ENCODE assay signal across 25 mouse cellular contexts in genomic region chr3:144029121-144029520, GRCm38 (mm10).
DNase-seq lines count a peak whose midpoint lies in the region; ATAC-seq lines count a peak whose summit lies in the region.
"Had no signal": no experiment of that assay in that cellular context is flagged by ENCODE, and none has a peak within 500 bp of the region (broad histone marks: within the 10 kb centered on the region; RNA-seq: fewer than 3 reads in every experiment).

No protein-coding gene starts in this region.

- H3K27me3 ChIP-seq in heart, embryonic 11.5 days (ENCODE audit: control insufficient read depth, insufficient read depth, low read length): no peaks in the 10 kb centered on the region
- H3K27me3 ChIP-seq in heart, embryonic 15.5 days: no peaks in the 10 kb centered on the region
- H3K27me3 ChIP-seq in kidney, embryonic 14.5 days (ENCODE audit: control insufficient read depth, insufficient read depth, low read length): no peaks in the 10 kb centered on the region
- H3K27me3 ChIP-seq: embryonic facial prominence, embryonic 13.5 days; forebrain, embryonic 12.5 days; forebrain, embryonic 15.5 days; hindbrain, embryonic 12.5 days; hindbrain, embryonic 15.5 days; kidney, embryonic 15.5 days had no signal

- no peak overlapping the region for H3K9ac ChIP-seq in heart, embryonic 11.5 days (ENCODE audit: low read depth, low read length)
- H3K9ac ChIP-seq in heart, embryonic 15.5 days: no peak overlapping the region
- H3K9ac ChIP-seq in kidney, embryonic 14.5 days (ENCODE audit: low read depth, low read length): no peak overlapping the region
- H3K9ac ChIP-seq: embryonic facial prominence, embryonic 13.5 days; forebrain, embryonic 12.5 days; forebrain, embryonic 15.5 days; hindbrain, embryonic 12.5 days; hindbrain, embryonic 15.5 days; kidney, embryonic 15.5 days had no signal

- ATAC-seq in heart, embryonic 11.5 days (replicated peaks; ENCODE audit: insufficient number of reproducible peaks, low FRiP score, low TSS enrichment): no peak
- ATAC-seq in heart, embryonic 15.5 days (replicated peaks; ENCODE audit: insufficient number of reproducible peaks, insufficient read depth, low FRiP score, low read depth): 0 out of 2 replicates have a peak, but pooled peaks have one; percentile 55
- no peak for ATAC-seq in kidney, embryonic 14.5 days (ENCODE audit: low FRiP score, low TSS enrichment)
- ATAC-seq: CD4-positive, CD25-positive, alpha-beta regulatory T cell, adult 4 months; forebrain, embryonic 15.5 days; intestine, postnatal 0 days had no signal

- 56% methylated on average over 3 of the region's 3 CpGs for WGBS in heart, embryonic 11.5 days (ENCODE audit: insufficient replicate concordance)
- WGBS in heart, embryonic 15.5 days: 57% methylated on average over 3 of the region's 3 CpGs
- 90% methylated on average over 3 of the region's 3 CpGs for WGBS in kidney, embryonic 14.5 days

- no peaks in the 10 kb centered on the region for H3K9me3 ChIP-seq in heart, embryonic 11.5 days (replicated peaks; ENCODE audit: control insufficient read depth, low read length)
- H3K9me3 ChIP-seq in heart, embryonic 15.5 days (replicated peaks): no peaks in the 10 kb centered on the region
- H3K9me3 ChIP-seq in kidney, embryonic 14.5 days (ENCODE audit: control insufficient read depth, low read length): no peaks in the 10 kb centered on the region
- H3K9me3 ChIP-seq: embryonic facial prominence, embryonic 10.5 days; embryonic facial prominence, embryonic 13.5 days; forebrain, embryonic 12.5 days; forebrain, embryonic 15.5 days; hindbrain, embryonic 12.5 days; hindbrain, embryonic 15.5 days; kidney, embryonic 15.5 days had no signal

- intact Hi-C loops in heart, postnatal 36 days (cut with DNase I): no loop called here
- intact Hi-C loops in heart, postnatal 10 days (cut with DNase I): no loop called here

- H3K27ac ChIP-seq in heart, embryonic 11.5 days (ENCODE audit: low read depth, low read length): 0 out of 2 replicates have a peak overlapping the region, but pooled peaks have one; percentile 57
- H3K27ac ChIP-seq in heart, embryonic 15.5 days: no peak overlapping the region
- H3K27ac ChIP-seq in kidney, embryonic 14.5 days (ENCODE audit: low read depth, low read length): no peak overlapping the region
- H3K27ac ChIP-seq: embryonic facial prominence, embryonic 10.5 days; embryonic facial prominence, embryonic 13.5 days; forebrain, embryonic 12.5 days; forebrain, embryonic 15.5 days; gastrocnemius, adult 2 months; hindbrain, embryonic 12.5 days; hindbrain, embryonic 15.5 days; kidney, embryonic 15.5 days had no signal

- no peak overlapping the region for H3K4me2 ChIP-seq in heart, embryonic 11.5 days
- H3K4me2 ChIP-seq in heart, embryonic 15.5 days: no peak overlapping the region
- no peak overlapping the region for H3K4me2 ChIP-seq in kidney, embryonic 14.5 days (replicated peaks; ENCODE audit: low read depth, low read length)
- H3K4me2 ChIP-seq: embryonic facial prominence, embryonic 13.5 days; forebrain, embryonic 12.5 days; forebrain, embryonic 15.5 days; hindbrain, embryonic 12.5 days; hindbrain, embryonic 15.5 days; kidney, embryonic 15.5 days had no signal

- no peaks in the 10 kb centered on the region for H3K36me3 ChIP-seq in heart, embryonic 11.5 days (ENCODE audit: control insufficient read depth, insufficient read depth, low read length)
- no peaks in the 10 kb centered on the region for H3K36me3 ChIP-seq in heart, embryonic 15.5 days
- H3K36me3 ChIP-seq in kidney, embryonic 14.5 days (ENCODE audit: control insufficient read depth, insufficient read depth, low read length): no peaks in the 10 kb centered on the region
- H3K36me3 ChIP-seq: embryonic facial prominence, embryonic 10.5 days; embryonic facial prominence, embryonic 13.5 days; forebrain, embryonic 12.5 days; forebrain, embryonic 15.5 days; hindbrain, embryonic 12.5 days; hindbrain, embryonic 15.5 days; kidney, embryonic 15.5 days had no signal

- no peaks in the 10 kb centered on the region for H3K4me1 ChIP-seq in heart, embryonic 11.5 days (ENCODE audit: control insufficient read depth, insufficient read depth, low read length)
- H3K4me1 ChIP-seq in heart, embryonic 15.5 days (replicated peaks): no peaks in the 10 kb centered on the region
- no peaks in the 10 kb centered on the region for H3K4me1 ChIP-seq in kidney, embryonic 14.5 days (ENCODE audit: control insufficient read depth, insufficient read depth, low read length)
- H3K4me1 ChIP-seq: forebrain, embryonic 12.5 days; forebrain, embryonic 15.5 days; hindbrain, embryonic 15.5 days; kidney, embryonic 15.5 days had no signal

- no peak overlapping the region for H3K4me3 ChIP-seq in heart, embryonic 11.5 days (ENCODE audit: low read depth, low read length)
- H3K4me3 ChIP-seq in heart, embryonic 15.5 days: no peak overlapping the region
- no peak overlapping the region for H3K4me3 ChIP-seq in kidney, embryonic 14.5 days (ENCODE audit: low read length)
- H3K4me3 ChIP-seq: embryonic facial prominence, embryonic 10.5 days; embryonic facial prominence, embryonic 13.5 days; erythroblast, embryonic 14.5 days; forebrain, embryonic 12.5 days; forebrain, embryonic 15.5 days; gastrocnemius, adult 2 months; hindbrain, embryonic 12.5 days; hindbrain, embryonic 15.5 days; kidney, embryonic 15.5 days had no signal

- no peak for DNase-seq in heart, postnatal 36 days
- no peak for DNase-seq in heart, adult 11 months
- peak; percentile 31 to 39 for DNase-seq in heart, postnatal 10 days
- DNase-seq: adrenal gland, adult 2 months; adrenal gland, postnatal 14 days; cerebellum, adult 11 months; cerebellum, adult 2 months; cerebellum, adult 9-11 months; cerebellum, postnatal 25 days; gastrocnemius, adult 2 months; gastrocnemius, postnatal 14 days; kidney, adult 2 months had no signal

Comparison
In these comparisons a context has a peak if more than half of its experiments do, and no peak if none do; other contexts are left out.
1. DNase-seq: peak in heart, postnatal 10 days (2 of 2); none in heart, postnatal 36 days (0 of 2) and heart, adult 11 months (single experiment).